Mouse (Mus musculus) right cerebral cortex, postnatal 25 days (tissue): Measurements from ENCODE around the gene Smad6.

Experiments
- DNase-seq: peaks from one replicate; pipeline ENCODE4 v3.0.0; 2022

The Smad6 gene

GRCm38 (mm10) chr9:63958337-63959030 is 63.4 kb downstream of the Smad6 start:
- no peak for DNase-seq

- DNase-seq, result no peak
Measured at GRCm38 (mm10) chr9:63957647-63958185, 64.1 kb downstream of the Smad6 start.

GRCm38 (mm10) chr9:63956052-63956451 is 65.8 kb downstream of the Smad6 start:
- DNase-seq, result peak; percentile 49

- peak; percentile 44 for DNase-seq
Measured at GRCm38 (mm10) chr9:63953691-63954090, 68.2 kb downstream of the Smad6 start.

- DNase-seq, result no peak
Measured at GRCm38 (mm10) chr9:63952591-63952990, 69.3 kb downstream of the Smad6 start.

- no peak for DNase-seq
Measured at GRCm38 (mm10) chr9:63950357-63950756, 71.5 kb downstream of the Smad6 start.

- no peak for DNase-seq
Measured at GRCm38 (mm10) chr9:63949393-63949792, 72.5 kb downstream of the Smad6 start.

- DNase-seq, result no peak
Measured at GRCm38 (mm10) chr9:63942608-63942982, 79.3 kb downstream of the Smad6 start.

DNA sequence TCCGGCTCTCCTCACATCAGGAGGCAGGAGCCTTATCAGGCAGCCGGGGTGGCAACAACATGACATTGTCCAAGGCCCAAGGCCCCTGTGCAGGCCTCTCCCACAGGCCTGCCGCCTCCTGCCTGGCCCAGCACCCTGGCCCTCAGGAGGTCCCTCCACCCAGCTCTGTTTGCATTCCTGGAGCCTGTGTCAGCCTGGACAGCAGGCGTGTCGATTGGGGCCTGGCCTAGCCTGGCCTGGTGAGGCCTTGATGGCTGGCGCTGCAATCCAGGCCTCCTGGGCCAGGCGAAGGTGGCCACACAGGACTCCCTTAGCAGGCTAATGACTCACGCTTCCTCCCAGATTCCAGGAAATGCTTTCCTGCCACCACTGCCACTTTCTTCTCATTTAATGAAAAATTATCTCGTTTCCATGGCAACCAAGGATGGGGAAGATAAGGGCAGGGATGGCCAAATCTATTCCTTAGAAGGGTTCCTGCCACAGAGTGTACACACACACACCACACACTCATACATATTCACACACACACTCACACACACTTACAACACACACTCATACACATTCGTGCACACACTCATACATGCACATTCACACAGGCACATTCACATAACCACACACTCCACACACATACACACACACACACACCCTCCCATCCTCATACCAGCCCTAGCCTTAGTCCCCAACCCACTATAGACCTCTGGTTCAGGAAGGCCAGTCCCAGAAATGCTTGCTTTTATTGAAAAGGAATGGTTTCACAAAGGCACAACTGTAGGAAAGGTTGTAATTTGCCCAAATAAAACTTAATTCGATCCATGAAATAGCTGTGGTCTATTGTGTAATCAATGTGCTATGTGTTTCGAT is 79.9 kb downstream of the Smad6 start:
- DNase-seq, result no peak

DNA sequence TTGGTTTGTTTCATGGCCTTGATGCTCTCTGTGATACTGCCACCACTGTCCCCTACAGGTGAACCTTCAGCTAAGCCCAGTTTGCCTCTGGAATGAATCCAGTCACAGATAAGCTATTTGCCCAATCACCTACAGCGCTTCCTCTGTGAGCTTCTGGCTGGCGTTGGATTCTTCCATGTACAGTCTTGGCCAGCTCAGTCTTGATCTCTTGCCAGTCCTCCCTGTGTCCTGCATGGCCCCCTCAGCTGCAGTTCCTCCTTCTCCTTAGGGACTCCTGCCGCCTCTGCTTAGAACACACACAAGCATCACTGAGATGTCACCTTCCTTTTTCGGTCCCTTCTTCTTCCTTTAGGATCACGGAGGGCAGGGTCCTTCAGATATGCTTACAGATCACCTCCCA is 85.6 kb downstream of the Smad6 start:
- DNase-seq, result no peak

DNA sequence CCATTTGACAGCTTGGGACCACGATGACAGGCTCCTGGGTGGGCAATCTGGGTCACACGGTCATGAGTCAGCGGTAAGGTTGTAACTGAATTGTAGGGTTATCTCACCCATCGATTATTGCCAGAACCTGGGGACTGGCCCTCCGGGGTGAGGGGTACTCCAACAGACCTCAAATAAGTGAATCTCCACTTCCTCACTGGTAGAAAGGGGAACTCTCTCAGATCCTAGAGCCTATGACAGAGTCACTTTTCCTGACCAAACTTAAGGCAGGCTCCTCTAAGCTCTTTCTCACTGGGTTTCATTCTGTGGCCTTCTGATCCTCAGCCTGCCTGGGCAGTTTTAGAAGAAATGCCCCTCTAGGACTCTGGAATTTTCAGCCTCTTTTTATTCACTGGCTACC is 88.8 kb downstream of the Smad6 start:
- no peak for DNase-seq

DNA sequence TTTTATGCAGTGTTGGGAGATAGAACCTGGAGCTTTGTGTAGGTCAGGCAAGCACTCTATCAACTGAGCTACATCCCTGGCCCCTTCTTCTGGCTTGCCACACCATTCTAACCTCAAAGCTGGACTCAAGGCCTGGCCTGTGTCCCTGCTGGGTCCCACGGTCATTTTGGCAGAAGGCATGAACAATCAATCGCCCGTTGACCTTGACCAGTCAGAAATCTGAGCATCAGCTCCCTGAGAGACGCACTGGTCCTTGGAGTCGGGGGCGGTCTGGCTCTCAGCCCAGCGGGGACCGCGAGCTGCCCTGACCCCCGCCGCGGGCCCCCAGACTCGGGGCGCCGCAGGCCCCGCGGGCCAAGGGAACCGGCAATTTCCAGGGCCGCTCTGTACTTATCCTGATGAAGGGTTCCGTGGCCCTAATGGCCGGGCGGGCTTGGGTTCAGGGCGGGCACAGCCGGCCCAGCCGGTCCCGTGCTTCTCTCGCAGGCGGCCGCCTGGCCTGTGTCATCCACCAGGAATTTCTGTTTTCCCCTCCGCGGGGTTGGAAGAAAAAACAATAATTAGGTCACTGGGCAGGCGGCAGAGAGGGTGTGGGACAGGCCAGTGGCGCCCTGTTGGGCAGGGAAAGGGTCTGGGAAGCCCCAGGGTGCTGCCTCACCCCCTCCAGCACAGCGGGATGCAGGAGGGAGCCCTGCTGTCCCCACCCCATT is 94.4 kb downstream of the Smad6 start:
- DNase-seq, result no peak

DNA sequence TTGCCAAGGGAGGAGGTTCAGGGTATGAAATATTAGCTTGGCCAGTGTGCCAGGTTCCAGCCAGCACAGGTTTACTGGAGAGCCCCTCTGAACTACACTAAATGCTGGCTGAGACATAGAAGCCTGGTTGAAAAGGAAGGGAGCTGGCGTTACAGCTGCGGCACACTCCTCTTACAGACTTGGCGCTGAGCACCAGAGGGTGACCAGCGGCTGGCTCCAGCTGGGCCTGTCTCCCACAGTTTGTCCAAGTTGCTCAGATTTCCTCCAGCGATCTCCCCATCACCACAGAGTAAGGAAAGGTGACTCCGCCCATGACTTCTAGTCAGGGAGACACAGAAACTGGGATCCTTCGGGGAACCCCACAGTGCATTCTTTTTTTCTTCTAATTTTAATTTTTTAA is 95.5 kb downstream of the Smad6 start:
- no peak for DNase-seq

DNA sequence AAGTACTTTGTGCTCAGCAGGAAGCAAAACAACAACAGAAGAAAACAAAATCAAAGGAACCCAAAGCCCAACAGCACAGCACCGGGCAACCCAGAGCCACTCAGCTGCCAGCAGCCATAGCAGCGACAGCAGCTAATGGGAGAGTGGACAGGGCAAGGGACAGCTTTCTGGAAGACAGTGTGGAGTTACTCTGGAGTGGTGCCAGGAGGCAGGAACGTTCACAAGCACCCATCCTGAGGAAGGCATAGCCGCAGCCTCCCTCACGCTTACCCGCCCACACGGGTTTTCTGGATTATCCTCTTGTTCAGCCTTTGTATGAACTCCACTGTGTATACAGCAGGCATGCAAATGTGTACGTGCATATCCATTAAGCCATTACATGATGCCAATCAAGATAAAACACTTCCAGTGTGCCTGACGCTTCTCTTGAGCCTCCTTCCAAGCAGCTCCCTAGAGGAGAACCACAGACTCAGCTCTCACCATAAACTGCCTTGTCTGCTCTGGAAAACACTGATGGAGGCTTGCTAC is 98.6 kb downstream of the Smad6 start:
- no peak for DNase-seq

DNA sequence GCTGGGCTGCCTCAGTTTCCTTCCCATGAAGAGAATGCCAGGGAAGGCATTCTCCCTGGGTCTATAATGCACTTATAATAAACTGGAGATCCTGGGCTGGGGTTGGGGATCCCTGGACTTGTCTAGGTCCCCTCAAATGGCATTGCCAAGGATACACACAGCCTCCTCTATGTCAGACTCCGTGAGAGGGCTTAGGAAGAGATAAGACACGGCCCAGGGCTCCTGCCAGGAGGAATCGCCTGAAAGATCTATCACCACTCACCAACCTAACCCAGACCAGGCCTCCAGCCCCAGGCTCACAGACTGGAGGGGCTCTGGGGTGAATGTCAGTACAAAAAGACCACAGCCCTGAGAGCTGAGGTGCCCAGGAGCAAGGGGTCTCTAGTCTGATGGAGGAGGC is 102.2 kb downstream of the Smad6 start:
- no peak for DNase-seq

DNA sequence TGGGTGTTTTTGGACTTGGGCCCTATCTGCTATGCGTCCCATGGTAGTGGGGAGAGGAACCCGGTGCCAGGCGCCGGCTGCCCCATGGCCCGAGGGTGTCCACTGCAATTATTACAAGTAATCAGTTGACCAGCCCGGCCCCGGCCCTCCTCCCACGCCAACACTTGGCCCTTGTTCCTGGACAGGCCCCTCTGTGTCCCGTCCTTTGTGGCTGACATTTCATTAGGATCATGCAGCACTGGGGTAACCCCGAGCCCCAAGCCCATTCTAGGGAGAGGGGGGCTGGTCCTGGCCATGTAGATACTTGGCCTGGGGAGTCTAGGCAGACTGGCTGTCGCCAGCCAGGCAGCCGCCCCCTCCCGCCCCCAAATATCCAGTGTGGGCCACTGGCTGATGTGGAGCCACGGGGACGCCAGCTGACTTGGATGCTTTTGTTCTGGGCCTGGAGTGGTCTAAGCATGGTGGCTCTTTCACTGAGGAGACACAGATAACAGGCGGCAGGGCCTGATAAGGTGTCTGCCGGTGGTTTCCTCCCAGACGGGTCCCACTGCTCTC is 102.8 kb downstream of the Smad6 start:
- DNase-seq, result no peak

GRCm38 (mm10) chr9:63918245-63918644 is 103.6 kb downstream of the Smad6 start:
- DNase-seq, result peak; percentile 50

- DNase-seq, result no peak
Measured at GRCm38 (mm10) chr9:63916441-63916840, 105.4 kb downstream of the Smad6 start.

GRCm38 (mm10) chr9:63915976-63916375 is 105.9 kb downstream of the Smad6 start:
- DNase-seq, result peak; percentile 17

GRCm38 (mm10) chr9:63914944-63915343 is 106.9 kb downstream of the Smad6 start:
- no peak for DNase-seq

- no peak for DNase-seq
Measured at GRCm38 (mm10) chr9:63912051-63912450, 109.8 kb downstream of the Smad6 start.

- peak; percentile 70 for DNase-seq
Measured at GRCm38 (mm10) chr9:63909618-63910017, 112.2 kb downstream of the Smad6 start.

DNA sequence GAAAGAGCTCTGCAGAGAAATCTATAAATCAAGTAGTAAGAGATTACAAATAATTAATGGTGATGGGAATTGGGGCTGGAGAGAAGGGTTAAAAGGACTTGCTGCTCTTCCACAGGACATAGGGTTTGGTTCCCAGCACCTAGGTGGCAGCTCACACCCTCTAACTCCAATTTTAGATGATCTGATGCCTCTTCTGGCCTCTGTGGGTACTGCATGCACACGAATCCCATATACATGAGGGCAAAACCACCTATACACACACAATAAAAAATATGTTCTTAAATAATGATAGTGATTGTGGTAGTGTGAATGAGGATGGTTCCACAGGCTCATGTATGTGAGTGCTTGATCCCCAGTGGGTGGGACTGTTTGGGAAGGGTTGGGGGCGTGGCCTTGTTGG is 117.3 kb downstream of the Smad6 start:
- no peak for DNase-seq
